ENCODE assay signal across 8 mouse cellular contexts in genomic region chr7:45135993-45136567, GRCm38 (mm10). TPM values are rescaled to one million over a fixed set of nuclear protein-coding genes. Genes with fewer than 3 reads are reported as not detected.
DNase-seq lines count a peak whose midpoint lies in the region; ATAC-seq and TF ChIP-seq lines count a peak whose summit lies in the region.

Gene Gm45713 (minus strand): TSS chr7:45136231.
Gene Flt3l (minus strand): TSS chr7:45136432.

- H3K36me3 ChIP-seq in hindbrain, embryonic 10.5 days = no peaks in the 10 kb centered on the region
- H3K36me3 ChIP-seq in lung, postnatal 0 days (ENCODE audit: insufficient read depth, low read length) = no peaks in the 10 kb centered on the region

- H3K9ac ChIP-seq in lung, postnatal 0 days (replicated peaks; ENCODE audit: low read depth) = peak within 1 kb of the TSS; percentile 60

- no peak for TF ChIP-seq EP300 in lung, postnatal 0 days (IDR thresholded peaks at IDR 0.05)

- 4% methylated on average over 29 of the region's 29 CpGs for WGBS in hindbrain, embryonic 10.5 days
- 1% methylated on average over 27 of the region's 29 CpGs for WGBS in lung, postnatal 0 days

- DNase-seq in MEL-GATA-1-ER (ENCODE audit: extremely low read depth, low read depth) = peak; percentile 81
- peak; percentile 94 for DNase-seq in cerebellum, adult 9-10 months
- peak; percentile 84 for DNase-seq in hindbrain, embryonic 10.5 days (ENCODE audit: low spot score)
- DNase-seq in layer of hippocampus, adult 9-11 months = peak; percentile 90
- DNase-seq in lung, postnatal 0 days (ENCODE audit: low spot score) = peak; percentile 96
- DNase-seq in ovary, postnatal 10 days (ENCODE audit: low spot score) = peak; percentile 93
- peak; percentile 90 for DNase-seq in thymus, postnatal 0 days (ENCODE audit: low spot score)

- peaks cover 40% of the 10 kb centered on the region for H3K27me3 ChIP-seq in hindbrain, embryonic 10.5 days (ENCODE audit: insufficient read depth, poor library complexity, severe bottlenecking)
- no peaks in the 10 kb centered on the region for H3K27me3 ChIP-seq in lung, postnatal 0 days (replicated peaks; ENCODE audit: insufficient read depth, low read length)

- H3K27ac ChIP-seq in hindbrain, embryonic 10.5 days = peak within 1 kb of the TSS; percentile 82
- peak within 1 kb of the TSS; percentile 32; the same call in 1 of the 2 replicates for H3K27ac ChIP-seq in lung, postnatal 0 days (ENCODE audit: low read length)

- peak within 1 kb of the TSS; percentile 66 for H3K4me3 ChIP-seq in hindbrain, embryonic 10.5 days
- H3K4me3 ChIP-seq in lung, postnatal 0 days (ENCODE audit: low read depth, low read length) = peak within 1 kb of the TSS; percentile 62

- no peaks in the 10 kb centered on the region for H3K9me3 ChIP-seq in hindbrain, embryonic 10.5 days
- H3K9me3 ChIP-seq in lung, postnatal 0 days (ENCODE audit: low read length) = no peaks in the 10 kb centered on the region

- peak within 1 kb of the TSS; percentile 78 for H3K4me2 ChIP-seq in lung, postnatal 0 days (replicated peaks; ENCODE audit: low read depth, low read length)

- peak; percentile 79 for ATAC-seq in frontal cortex, adult (ENCODE audit: low TSS enrichment)
- peak; percentile 90 for ATAC-seq in lung, postnatal 0 days

- TF ChIP-seq CTCF in lung, postnatal 0 days (IDR thresholded peaks at IDR 0.05) = peak; percentile 98

- H3K4me1 ChIP-seq in hindbrain, embryonic 10.5 days (replicated peaks) = peaks cover 29% of the 10 kb centered on the region
- peaks cover 4% of the 10 kb centered on the region; the same call in 1 of the 2 replicates for H3K4me1 ChIP-seq in lung, postnatal 0 days (ENCODE audit: insufficient read depth, low read depth, low read length)

RNA-seq across cellular contexts. Expression of gene Gm45713, which starts in this region (rescaled TPM):
- polyA plus RNA-seq in hindbrain, embryonic 10.5 days (2016; fragmentation: Nextera tagmentation; extraction: Ambion mirVana) = 0.13 and 0.15 TPM in 2 replicates
- 0.62 and 0.96 TPM in 2 replicates for polyA plus RNA-seq in lung, postnatal 0 days (2015; fragmentation: Nextera tagmentation; extraction: Ambion mirVana)
- polyA plus RNA-seq in thymus, postnatal 0 days (2015; fragmentation: Nextera tagmentation; extraction: Ambion mirVana) = 1.5 and 2.2 TPM in 2 replicates

RNA-seq across cellular contexts. Expression of gene Flt3l, which starts in this region (rescaled TPM):
- polyA plus RNA-seq in hindbrain, embryonic 10.5 days (2016; fragmentation: Nextera tagmentation; extraction: Ambion mirVana) = 0.85 and 2.0 TPM in 2 replicates
- 5.1 and 6.1 TPM in 2 replicates for polyA plus RNA-seq in lung, postnatal 0 days (2015; fragmentation: Nextera tagmentation; extraction: Ambion mirVana)
- polyA plus RNA-seq in thymus, postnatal 0 days (2015; fragmentation: Nextera tagmentation; extraction: Ambion mirVana) = 21.5 and 24.5 TPM in 2 replicates

Comparison
In these comparisons a context has a peak if more than half of its experiments do, and no peak if none do; other contexts are left out.
1. Peak in every context shown above with its lines: DNase-seq, ATAC-seq, H3K4me3 ChIP-seq and H3K27ac ChIP-seq.